Mouse (Mus musculus) left cerebral cortex, adult 2 months (tissue): ENCODE results near the gene Itga2b. TPM values are rescaled to one million over a fixed set of nuclear protein-coding genes. Genes with fewer than 3 reads are reported as not detected.

ENCODE experiments used
- DNase-seq, 2 experiments: peaks; one replicate each; pipeline ENCODE4 v3.0.0; 2021 to 2022; ENCODE audit warnings: low spot score in 2 of 2, mixed read lengths in 1 of 2; ENCODE audit errors: extremely low spot score in 1 of 2
- H3K27ac ChIP-seq: fragments of 200-600 bp; 2 replicates; pipeline ENCODE4 v1.8.1; 2022
- H3K4me3 ChIP-seq: fragments of 200-600 bp; 2 replicates; pipeline ENCODE4 v1.8.1; 2022
- CTCF ChIP-seq: fragments of 200-600 bp; IDR thresholded peaks from 2 replicates; pipeline ENCODE4 v1.8.1; 2022; ENCODE audit warnings: antibody characterized with exemption, mild to moderate bottlenecking, moderate library complexity
- intact Hi-C: fragments of 180-260 bp; cut with DNase I; formaldehyde crosslinking; loops from one replicate; pipeline ENCODE4 v1.15.1; 2025
- total RNA-seq, 2 experiments: library from RNA; stranded (reverse); gene quantifications; 2 replicates each; pipeline ENCODE4 v1.2.3; 2021

Itga2b gene
- total RNA-seq, 2 experiments from 2014 or later: 2.5 to 4.1 TPM

DNA sequence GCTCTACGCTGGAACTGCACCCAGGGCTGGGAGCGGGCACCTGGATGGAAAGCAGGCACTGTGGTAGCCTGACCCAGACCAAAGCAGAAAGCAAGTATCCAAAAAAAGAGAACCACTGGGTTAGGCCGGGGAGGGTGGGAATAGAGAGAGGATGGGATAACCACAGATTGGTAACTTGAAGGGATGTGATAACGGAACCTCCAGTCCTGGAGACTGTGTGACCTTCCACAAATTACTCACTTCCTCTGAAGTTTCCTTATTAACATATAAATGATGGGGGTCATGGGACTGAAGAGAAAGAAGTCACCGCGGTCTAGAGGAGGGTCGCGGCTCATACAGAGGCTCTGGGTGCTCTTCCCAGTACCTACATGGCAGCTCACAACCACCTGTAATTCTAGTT is 29.7 kb downstream of the Itga2b start:
- Histone ChIP-seq H3K27ac (no peak overlapping the region), H3K4me3 (no peak overlapping the region)
- no peak for TF ChIP-seq CTCF
- DNase-seq: no peak
- intact Hi-C loops: no loop called here

DNA sequence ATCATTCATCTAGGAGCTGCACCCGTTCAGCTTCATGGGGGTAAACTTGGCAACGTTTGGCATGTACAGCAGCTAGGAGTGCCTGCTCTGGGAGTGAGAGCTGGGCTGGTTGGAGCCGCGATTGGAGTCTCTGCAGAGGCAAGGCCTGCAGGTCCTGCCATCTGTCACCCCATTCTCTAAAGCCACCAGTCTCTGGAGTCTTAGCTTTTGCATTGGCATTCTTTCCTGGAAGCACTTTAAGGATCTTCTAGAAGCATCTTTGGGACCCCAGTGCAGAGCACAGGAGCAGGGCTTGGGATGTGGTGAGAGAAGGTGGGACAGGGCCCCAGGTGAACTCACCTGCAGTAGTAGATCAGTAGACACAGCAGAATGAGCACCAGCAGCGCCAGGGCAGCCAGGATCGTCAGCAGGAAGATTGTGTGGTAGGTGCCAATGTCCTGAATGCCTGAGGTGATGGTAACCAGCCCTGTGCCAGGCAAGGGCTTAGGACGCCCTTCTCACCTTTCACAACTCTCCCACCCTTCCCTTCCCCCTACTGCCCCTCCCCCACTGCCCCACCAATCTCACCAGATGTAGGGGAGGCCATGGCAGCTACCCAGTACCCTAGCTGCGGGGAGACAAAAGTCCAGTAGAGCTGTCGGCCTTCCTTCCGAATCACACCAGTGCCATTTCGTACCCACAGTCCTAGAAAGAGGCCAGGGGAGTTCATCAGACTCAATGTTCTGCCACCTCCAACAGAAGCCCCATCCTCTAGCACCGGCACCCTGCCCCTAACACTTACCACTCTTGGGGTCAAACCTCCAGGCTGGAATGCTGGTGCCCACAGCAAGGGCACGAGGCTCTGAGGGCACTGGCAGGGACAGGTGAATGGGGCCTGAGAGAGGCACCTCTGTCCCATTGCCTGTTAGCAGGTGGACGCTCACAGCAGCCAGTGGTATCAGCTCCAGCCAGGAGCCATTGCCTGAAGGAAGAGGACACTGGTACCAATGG is 30.5 kb downstream of the Itga2b start:
- no peak for DNase-seq
- intact Hi-C loops: loop anchor here (10.0 kb wide), 1 partner anchor 245 kb away; no protein-coding TSS in a partner anchor
- no peak for TF ChIP-seq CTCF
- H3K4me3 ChIP-seq: no peak overlapping the region
- H3K27ac ChIP-seq: peak overlapping the region; percentile 89; the same call in 1 of the 2 replicates

DNA sequence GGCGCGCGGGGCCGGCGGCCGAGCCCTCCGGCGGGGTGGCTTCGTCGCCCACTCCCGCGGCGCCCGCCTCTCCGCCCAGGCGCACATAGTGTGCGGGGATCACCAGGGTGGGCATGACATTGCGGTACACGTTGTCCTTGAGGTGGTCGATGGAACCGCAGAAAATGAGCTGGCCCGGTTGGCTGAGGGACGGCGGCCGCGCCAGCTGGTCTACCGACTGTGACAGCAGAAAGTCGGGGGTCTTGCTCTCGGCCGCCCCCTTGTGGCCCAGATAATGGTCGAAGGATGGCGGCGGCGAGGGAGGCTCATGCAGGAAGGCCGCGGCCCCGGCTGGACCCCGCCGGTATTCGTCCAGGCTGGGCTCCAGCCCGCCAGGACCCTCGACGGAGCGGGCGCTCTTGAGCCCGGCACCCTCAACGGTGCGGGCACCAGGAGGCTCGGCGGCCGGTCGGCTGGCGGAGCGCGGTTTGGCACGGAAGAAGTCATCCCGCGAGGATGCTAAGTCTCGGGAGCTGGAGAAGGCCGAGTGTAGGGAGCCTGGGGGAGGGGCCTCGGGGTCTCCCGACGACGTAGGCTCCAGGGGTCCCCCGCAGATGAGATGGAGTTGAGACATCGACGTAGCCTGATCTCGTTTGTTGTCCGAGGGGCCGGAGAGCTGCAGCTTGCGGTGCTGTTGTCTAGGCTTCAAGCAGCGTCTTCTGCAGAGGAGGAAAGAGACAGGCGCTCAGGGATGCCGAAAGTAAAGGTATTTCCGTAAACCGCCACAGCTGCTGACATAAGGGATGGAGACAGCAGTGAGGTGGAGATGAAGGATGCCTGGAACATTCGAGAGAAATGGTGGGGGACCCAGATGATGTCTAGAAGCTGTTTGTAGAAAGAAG is 31.5 kb downstream of the Itga2b start:
- intact Hi-C loops: loop anchor here (10.0 kb wide), 1 partner anchor 244 kb away; no protein-coding TSS in a partner anchor
- peak; percentile 80 to 85 for DNase-seq
- peak; percentile 77 for TF ChIP-seq CTCF
- peak overlapping the region; percentile 49 for H3K4me3 ChIP-seq
- peak overlapping the region; percentile 89 for H3K27ac ChIP-seq

DNA sequence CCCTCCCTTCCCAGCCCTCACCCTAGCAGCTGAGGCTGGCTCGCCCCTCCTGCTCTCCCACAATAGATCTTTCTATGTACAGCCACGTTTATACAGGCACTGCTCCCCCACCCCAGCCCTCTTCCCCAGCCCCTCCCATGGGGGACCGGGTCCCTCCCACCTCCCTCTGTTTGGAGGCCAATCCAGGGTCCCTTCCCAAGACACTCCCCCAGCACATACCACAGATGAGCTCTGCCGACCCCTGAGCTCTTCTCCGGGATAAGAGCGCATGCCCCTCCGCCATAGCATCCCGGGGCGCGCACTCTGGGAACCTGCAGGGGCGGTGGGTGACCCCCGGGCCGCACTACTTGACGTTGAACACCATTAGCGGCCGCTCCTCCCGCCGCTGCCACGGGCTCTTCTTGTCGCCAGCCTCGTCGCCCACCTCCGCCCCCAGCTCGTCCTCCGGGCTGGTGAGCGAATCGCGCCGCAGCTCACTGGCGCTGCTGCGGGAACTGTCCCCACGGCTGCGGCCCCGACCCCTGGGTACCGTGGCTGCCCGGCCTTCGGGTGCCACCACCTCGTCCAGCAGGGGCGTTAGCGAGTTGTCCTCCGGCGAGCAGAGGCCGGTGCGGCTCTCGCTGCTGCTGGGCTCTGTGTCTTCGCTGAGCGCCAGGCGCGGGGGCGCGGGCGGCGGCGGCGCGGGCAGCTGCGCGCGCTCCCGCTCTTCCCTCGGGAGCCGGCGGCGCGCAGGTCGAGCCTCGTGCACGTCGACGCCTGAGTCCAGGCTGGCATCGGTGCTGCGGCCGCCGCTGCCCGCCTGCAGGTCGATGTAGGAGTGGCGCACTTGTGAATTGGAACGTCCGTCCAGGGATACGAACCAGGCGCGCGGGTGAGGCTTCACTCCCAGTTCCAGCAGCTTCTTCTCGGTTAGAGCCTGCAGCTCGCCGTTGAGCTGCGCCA is 32.5 kb downstream of the Itga2b start:
- intact Hi-C loops: loop anchor here (10.0 kb wide), 1 partner anchor 243 kb away; no protein-coding TSS in a partner anchor
- DNase-seq: peak; percentile 72 to 79
- peak; percentile 37 for TF ChIP-seq CTCF
- H3K4me3 ChIP-seq: peak overlapping the region; percentile 49
- peak overlapping the region; percentile 89 for H3K27ac ChIP-seq

DNA sequence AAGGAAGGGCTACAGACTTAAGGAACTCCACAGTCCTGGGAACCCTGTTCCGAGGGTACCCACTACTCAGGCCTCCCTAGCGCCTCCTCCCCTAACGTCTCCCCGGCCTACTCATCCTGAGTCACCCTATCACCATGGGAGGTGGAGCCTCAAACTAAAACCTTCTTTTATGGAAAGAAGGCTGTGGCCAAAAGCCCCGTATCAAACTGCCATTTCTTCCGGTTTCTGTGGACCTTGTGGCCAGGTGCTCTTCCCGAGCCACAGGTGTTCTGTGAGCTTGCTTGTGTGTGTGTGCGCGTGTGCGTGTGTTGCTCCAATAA is 33.5 kb downstream of the Itga2b start:
- Histone ChIP-seq H3K27ac (no peak overlapping the region), H3K4me3 (no peak overlapping the region)
- DNase-seq: no peak
- TF ChIP-seq CTCF: no peak
- intact Hi-C loops: loop anchor here (10.0 kb wide), 1 partner anchor 242 kb away; no protein-coding TSS in a partner anchor

DNA sequence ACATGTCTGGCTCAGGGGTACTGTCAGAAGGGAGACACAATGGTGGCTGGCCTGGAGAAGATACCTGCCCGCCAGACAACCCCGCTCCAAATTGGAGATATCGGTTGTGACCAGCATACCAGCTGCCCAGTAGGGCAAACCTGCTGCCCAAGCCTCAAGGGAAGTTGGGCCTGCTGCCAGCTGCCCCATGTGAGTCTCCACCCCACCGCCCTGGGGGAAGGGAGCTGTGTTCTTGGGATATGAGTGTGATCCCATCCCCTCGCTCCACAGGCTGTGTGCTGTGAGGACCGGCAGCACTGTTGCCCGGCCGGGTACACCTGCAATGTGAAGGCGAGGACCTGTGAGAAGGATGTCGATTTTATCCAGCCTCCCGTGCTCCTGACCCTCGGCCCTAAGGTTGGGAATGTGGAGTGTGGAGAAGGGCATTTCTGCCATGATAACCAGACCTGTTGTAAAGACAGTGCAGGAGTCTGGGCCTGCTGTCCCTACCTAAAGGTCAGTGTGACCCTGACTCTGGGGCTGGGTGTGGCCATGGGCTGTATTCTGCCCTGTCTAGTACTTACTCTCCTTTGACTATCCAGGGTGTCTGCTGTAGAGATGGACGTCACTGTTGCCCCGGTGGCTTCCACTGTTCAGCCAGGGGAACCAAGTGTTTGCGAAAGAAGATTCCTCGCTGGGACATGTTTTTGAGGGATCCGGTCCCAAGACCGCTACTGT is 34.0 kb downstream of the Itga2b start:
- TF ChIP-seq CTCF: no peak
- intact Hi-C loops: loop anchor here (10.0 kb wide), 1 partner anchor 241 kb away; no protein-coding TSS in a partner anchor
- no peak for DNase-seq
- Histone ChIP-seq H3K27ac (no peak overlapping the region), H3K4me3 (no peak overlapping the region)

DNA sequence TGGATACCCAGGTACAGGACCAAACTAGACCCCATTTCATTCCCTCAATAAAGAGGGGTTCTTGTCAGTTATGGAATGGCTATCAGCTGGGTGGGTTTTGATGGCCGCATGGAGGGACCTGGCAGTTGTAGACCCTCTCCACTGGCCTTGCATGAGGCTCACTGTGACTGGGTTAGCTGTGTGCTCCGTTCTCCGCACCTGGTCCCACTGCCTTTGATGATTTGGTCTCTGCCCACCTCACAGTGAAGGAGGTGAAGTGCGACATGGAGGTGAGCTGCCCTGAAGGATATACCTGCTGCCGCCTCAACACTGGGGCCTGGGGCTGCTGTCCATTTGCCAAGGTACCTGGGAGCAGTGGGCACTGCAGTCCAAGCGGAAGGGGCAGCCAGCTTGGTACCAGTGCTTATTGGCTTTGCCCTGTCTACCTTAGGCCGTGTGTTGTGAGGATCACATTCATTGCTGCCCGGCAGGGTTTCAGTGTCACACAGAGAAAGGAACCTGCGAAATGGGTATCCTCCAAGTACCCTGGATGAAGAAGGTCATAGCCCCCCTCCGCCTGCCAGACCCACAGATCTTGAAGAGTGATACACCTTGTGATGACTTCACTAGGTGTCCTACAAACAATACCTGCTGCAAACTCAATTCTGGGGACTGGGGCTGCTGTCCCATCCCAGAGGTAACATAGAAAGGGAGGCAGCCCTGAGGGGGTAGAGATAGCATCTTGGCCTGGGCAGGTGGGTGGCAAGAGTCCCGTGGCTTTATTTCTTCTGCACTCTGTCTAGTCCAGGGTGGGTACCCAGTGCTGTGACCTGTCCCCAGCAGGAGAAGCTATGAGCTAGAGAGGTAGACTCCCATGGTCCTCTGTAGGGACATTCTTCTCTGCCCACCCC is 34.9 kb downstream of the Itga2b start:
- Histone ChIP-seq H3K27ac (no peak overlapping the region), H3K4me3 (no peak overlapping the region)
- intact Hi-C loops: loop anchor here (10.0 kb wide), 1 partner anchor 240 kb away; no protein-coding TSS in a partner anchor
- no peak for TF ChIP-seq CTCF
- no peak for DNase-seq

DNA sequence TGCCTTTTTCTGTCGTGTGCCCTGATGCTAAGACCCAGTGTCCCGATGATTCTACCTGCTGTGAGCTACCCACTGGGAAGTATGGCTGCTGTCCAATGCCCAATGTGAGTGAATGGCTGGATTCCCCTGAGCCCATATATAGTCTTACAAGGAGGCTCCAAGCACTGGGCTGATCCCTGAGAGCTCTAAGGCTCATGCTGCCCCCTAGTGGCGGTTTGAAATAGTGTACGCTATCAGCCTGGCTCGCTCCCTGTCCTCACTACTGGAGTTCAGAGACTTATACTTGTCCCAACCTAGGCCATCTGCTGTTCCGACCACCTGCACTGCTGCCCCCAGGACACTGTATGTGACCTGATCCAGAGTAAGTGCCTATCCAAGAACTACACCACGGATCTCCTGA is 35.5 kb downstream of the Itga2b start:
- H3K27ac ChIP-seq: no peak overlapping the region
- H3K4me3 ChIP-seq: no peak overlapping the region
- intact Hi-C loops: loop anchor here (10.0 kb wide), 1 partner anchor 240 kb away; no protein-coding TSS in a partner anchor
- peak; percentile 92 for TF ChIP-seq CTCF
- DNase-seq: peak; percentile 87 to 91

DNA sequence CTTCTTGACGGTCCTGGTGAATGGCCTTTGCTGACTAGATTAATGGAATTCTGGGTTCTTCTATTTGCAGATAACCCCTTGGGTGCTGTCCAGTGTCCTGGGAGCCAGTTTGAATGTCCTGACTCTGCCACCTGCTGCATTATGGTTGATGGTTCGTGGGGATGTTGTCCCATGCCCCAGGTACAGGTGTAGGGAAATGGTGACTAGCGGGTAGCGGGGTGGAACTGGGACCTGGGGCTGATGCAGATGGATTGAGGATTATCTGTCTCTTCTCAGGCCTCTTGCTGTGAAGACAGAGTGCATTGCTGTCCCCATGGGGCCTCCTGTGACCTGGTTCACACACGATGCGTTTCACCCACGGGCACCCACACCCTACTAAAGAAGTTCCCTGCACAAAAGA is 36.1 kb downstream of the Itga2b start:
- DNase-seq: no peak
- intact Hi-C loops: loop anchor here (10.0 kb wide), 1 partner anchor 239 kb away; no protein-coding TSS in a partner anchor
- Histone ChIP-seq H3K27ac (no peak overlapping the region), H3K4me3 (no peak overlapping the region)
- no peak for TF ChIP-seq CTCF
